Mouse (Mus musculus) neural tube, embryonic 12.5 days (tissue): ENCODE results near the gene Olfr1065. TPM values are rescaled to one million over a fixed set of nuclear protein-coding genes. Genes with fewer than 3 reads are reported as not detected.
A peak's percentile ranks its signal among the peaks of the same experiment; 100 is the strongest.
"Not testable (repeated sequence)": the region's sequence is repeated elsewhere in the genome, so short reads cannot be mapped to it uniquely, and the experiment has no call there.

Experiments used
- ATAC-seq: fragments of 200-750 bp; cut with Nextera tagmentation; 2 replicates; pipeline ENCODE4 v1.8.0; 2017; ENCODE audit warnings: low read depth, mild to moderate bottlenecking, moderate TSS enrichment, moderate library complexity; ENCODE audit not compliant: low FRiP score
- H3K27ac ChIP-seq: fragments of 300-500 bp; sonication (generic); 2 replicates; pipeline ENCODE4 v1.5.1; 2016
- H3K27me3 ChIP-seq: fragments of 300-500 bp; sonication (generic); replicated peaks from 2 replicates; pipeline ENCODE4 v1.6.1; 2016; ENCODE audit warnings: mild to moderate bottlenecking
- H3K36me3 ChIP-seq: fragments of 300-500 bp; sonication (generic); 2 replicates; pipeline ENCODE4 v1.6.1; 2016; ENCODE audit warnings: mild to moderate bottlenecking
- H3K4me1 ChIP-seq: fragments of 300-500 bp; sonication (generic); 2 replicates; pipeline ENCODE4 v1.6.1; 2016
- H3K4me2 ChIP-seq: fragments of 300-500 bp; sonication (generic); replicated peaks from 2 replicates; pipeline ENCODE4 v1.6.1; 2016; ENCODE audit warnings: mild to moderate bottlenecking
- H3K4me3 ChIP-seq: fragments of 300-500 bp; sonication (generic); 2 replicates; pipeline ENCODE4 v1.5.1; 2016
- H3K9ac ChIP-seq: fragments of 300-500 bp; sonication (generic); 2 replicates; pipeline ENCODE4 v1.6.1; 2016; ENCODE audit warnings: mild to moderate bottlenecking
- H3K9me3 ChIP-seq: fragments of 300-500 bp; sonication (generic); 2 replicates; pipeline ENCODE4 v1.6.1; 2016; ENCODE audit warnings: mild to moderate bottlenecking
- WGBS: fragments of 180-500 bp; shearing (Covaris S2); methylation state at CpG from one replicate; pipeline ENCODE4 v1.1.7; 2016; 5-methylcytosine and 5-hydroxymethylcytosine counted together
- polyA plus RNA-seq: library from polyadenylated mRNA; unstranded; fragments of >200 nt; fragmentation: Nextera tagmentation; extraction: Ambion mirVana; gene quantifications from 2 replicates; pipeline ENCODE4 v1.2.1, GENCODE M21; 2016

Olfr1065 gene
- polyA plus RNA-seq: not detected in 2 replicates

GRCm38 (mm10) chr2:86450491-86450890, at the start of gene Olfr1065:
Gene Olfr1065, minus strand, starts transcription at chr2:86450591.
- not testable (repeated sequence) for H3K9me3 ChIP-seq, H3K4me2 ChIP-seq, H3K27me3 ChIP-seq, H3K9ac ChIP-seq, ATAC-seq, H3K27ac ChIP-seq, H3K36me3 ChIP-seq, H3K4me1 ChIP-seq, H3K4me3 ChIP-seq
- 69% methylated on average over 1 of the region's 1 CpGs for WGBS

DNA sequence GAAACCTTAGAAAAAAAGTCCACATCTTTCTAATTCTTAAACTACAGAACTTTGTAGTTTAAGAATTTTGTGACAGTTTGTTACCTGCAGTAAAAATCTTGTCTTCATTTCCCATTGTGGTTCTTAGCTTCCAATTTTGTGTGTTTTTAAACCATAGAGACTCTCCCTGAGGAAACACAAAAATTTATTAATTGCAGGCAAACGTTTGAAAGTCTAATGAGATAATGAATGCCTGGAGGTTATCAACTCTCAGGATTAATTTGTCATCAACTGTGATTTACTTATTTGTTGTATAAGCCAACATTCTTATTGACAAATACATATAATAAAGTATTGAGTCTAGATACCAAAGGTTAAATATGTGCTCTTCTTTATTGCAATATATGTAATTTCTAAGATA, 36.9 kb upstream of the Olfr1065 start, which contains the start of gene Olfr228:
Gene Olfr228 (minus strand): TSS at position 101 of the 400 bp plus-strand sequence.
- WGBS: 45% methylated on average over 1 of the region's 1 CpGs
- Histone ChIP-seq H3K9me3 (no peaks in the 10 kb centered on the region), H3K36me3 (no peaks in the 10 kb centered on the region), H3K4me2 (no peak within 1 kb of the TSS), H3K4me1 (no peaks in the 10 kb centered on the region), H3K27ac (no peak within 1 kb of the TSS), H3K27me3 (no peaks in the 10 kb centered on the region), H3K4me3 (no peak within 1 kb of the TSS), H3K9ac (no peak within 1 kb of the TSS)
- ATAC-seq: no peak

DNA sequence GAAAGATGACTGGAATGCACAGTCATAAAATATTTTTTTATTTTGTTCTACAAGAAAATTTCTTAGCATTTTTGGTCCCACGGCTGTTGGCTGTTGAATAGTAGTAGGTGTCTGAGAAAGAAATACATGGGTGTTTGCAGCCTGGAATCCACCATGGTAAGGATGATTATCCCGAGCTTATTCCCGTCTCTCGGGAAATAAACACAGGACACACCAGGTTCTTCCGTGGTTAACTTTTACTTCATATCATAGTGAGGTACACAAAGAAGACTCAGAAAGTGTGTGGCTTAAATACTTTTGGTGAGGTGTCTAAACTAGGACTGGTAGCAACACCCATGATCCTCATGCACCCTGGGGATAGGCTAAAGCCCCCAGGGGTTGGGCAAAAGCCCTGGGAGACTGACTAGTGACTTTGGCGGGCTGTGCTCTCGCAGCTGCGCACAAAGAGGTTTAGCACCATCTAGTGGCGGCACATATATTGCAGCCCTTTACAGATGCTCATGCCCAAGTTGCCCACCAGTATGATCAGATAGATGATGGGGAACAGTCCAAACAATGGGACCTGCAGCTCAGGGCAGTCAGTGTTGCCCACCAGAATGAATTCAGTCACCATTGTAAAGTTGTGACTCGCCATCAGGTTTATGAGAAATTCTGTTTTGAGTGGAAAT, 14.2 kb upstream of the Olfr1065 start:
- Histone ChIP-seq H3K9me3 (no peaks in the 10 kb centered on the region), H3K9ac (no peak overlapping the region), H3K27ac (no peak overlapping the region), H3K4me1 (no peaks in the 10 kb centered on the region), H3K27me3 (no peaks in the 10 kb centered on the region), H3K4me3 (no peak overlapping the region), H3K36me3 (no peaks in the 10 kb centered on the region), H3K4me2 (no peak overlapping the region)
- peak; percentile 68 for ATAC-seq
- 45% methylated on average over 10 of the region's 10 CpGs for WGBS

GRCm38 (mm10) chr2:86460434-86460833, 10.0 kb upstream of the Olfr1065 start:
- 91% methylated on average over 1 of the region's 1 CpGs for WGBS
- Histone ChIP-seq H3K36me3 (no peaks in the 10 kb centered on the region), H3K4me1 (no peaks in the 10 kb centered on the region), H3K9ac (no peak overlapping the region), H3K4me2 (no peak overlapping the region), H3K4me3 (no peak overlapping the region), H3K27me3 (no peaks in the 10 kb centered on the region), H3K9me3 (no peaks in the 10 kb centered on the region), H3K27ac (no peak overlapping the region)
- ATAC-seq: no peak

DNA sequence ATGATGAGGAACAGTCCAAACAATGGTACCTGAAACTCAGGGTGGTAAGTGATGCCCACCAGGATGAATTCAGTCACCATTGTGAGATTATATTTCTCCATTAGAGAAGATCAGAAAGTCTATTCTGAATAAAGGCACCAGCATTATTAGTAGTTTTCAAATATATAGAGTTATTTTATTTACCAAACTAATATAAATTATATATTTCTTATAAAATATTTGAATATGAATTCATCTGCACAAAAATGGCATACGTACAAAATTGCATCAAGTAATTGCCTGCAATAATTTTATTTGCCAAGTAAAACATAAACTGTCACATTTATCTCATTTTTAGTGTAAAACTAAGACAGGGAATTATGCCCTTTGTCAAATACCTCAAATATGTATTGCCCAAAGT, 5.8 kb upstream of the Olfr1065 start, which contains the start of gene Olfr1066:
Gene Olfr1066 (minus strand): TSS at position 101 of the 400 bp plus-strand sequence.
- H3K36me3 ChIP-seq: no peaks in the 10 kb centered on the region
- no peaks in the 10 kb centered on the region for H3K4me1 ChIP-seq
- 88% methylated on average over 1 of the region's 1 CpGs for WGBS
- no peak within 1 kb of the TSS for H3K27ac ChIP-seq
- no peaks in the 10 kb centered on the region for H3K27me3 ChIP-seq
- H3K9me3 ChIP-seq: no peaks in the 10 kb centered on the region
- H3K4me2 ChIP-seq: no peak within 1 kb of the TSS
- ATAC-seq: no peak
- H3K9ac ChIP-seq: no peak within 1 kb of the TSS
- H3K4me3 ChIP-seq: no peak within 1 kb of the TSS

GRCm38 (mm10) chr2:86442101-86442500, 8.3 kb downstream of the Olfr1065 start:
- H3K36me3 ChIP-seq, H3K4me1 ChIP-seq, H3K4me3 ChIP-seq, H3K27me3 ChIP-seq, H3K9me3 ChIP-seq, H3K27ac ChIP-seq, H3K9ac ChIP-seq, ATAC-seq, H3K4me2 ChIP-seq: not testable (repeated sequence)
- 76% methylated on average over 1 of the region's 1 CpGs for WGBS

DNA sequence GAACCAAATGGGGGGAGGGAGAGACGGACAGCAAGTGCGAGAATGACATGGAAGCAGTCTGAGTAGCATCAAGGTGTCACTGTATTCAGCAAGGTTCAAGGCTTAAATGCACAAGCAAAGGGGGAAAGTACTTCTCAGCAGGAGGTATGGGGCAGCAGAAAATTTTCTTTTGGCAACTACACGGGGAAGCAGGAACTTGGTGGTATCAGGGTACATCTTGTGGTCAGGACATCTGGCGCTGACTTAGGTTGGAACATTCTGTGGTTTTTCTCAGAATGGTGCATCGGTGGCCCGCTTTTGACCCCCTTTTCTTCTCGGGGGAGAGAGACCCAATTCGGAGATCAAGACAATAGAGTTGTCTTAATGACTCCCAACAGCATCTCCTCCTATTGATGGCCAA, 21.9 kb downstream of the Olfr1065 start:
- H3K4me2 ChIP-seq, H3K27ac ChIP-seq, H3K36me3 ChIP-seq, H3K27me3 ChIP-seq, H3K9me3 ChIP-seq, H3K4me3 ChIP-seq, ATAC-seq, H3K4me1 ChIP-seq, H3K9ac ChIP-seq: not testable (repeated sequence)
- 92% methylated on average over 8 of the region's 8 CpGs for WGBS

- H3K4me3 ChIP-seq, H3K4me2 ChIP-seq, ATAC-seq, H3K27me3 ChIP-seq, H3K36me3 ChIP-seq, H3K27ac ChIP-seq, H3K9ac ChIP-seq, H3K9me3 ChIP-seq, H3K4me1 ChIP-seq: not testable (repeated sequence)
These were observed 23.7 kb downstream of the Olfr1065 start, which contains the start of gene Olfr1062 for GRCm38 (mm10) chr2:86426649-86427048. Gene Olfr1062, minus strand, starts transcription at chr2:86426749.

- ATAC-seq: no peak
- Histone ChIP-seq H3K4me2 (no peak within 1 kb of the TSS), H3K9ac (no peak within 1 kb of the TSS)
These were observed 36.4 kb downstream of the Olfr1065 start, which contains the start of gene Olfr1061 for GRCm38 (mm10) chr2:86413950-86414349. Gene Olfr1061, minus strand, starts transcription at chr2:86414050.

DNA sequence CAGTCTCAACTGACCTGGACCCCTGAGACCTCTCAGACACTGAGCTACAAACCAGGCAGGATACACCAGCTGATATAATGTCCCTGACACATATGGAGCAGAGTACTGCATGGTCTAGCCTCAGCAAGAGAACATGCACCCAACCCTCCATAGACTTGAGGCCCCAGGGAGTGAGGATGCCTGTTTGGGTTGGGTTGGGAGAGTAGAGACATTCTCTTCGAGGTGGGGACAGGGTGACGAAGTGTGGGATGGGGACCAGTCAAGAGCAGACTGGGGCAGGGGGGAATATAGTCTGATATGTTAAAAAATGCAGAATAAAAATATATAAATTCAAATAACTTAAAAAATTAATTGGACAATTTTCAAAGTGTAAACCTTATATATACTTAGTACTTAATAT, 55.3 kb downstream of the Olfr1065 start:
- H3K4me1 ChIP-seq: no peaks in the 10 kb centered on the region
- no peak overlapping the region for H3K4me2 ChIP-seq
- no peak overlapping the region for H3K27ac ChIP-seq
- no peaks in the 10 kb centered on the region for H3K9me3 ChIP-seq
- ATAC-seq: no peak
- H3K27me3 ChIP-seq: no peaks in the 10 kb centered on the region
- 95% methylated on average over 2 of the region's 2 CpGs for WGBS
- no peaks in the 10 kb centered on the region for H3K36me3 ChIP-seq
- H3K4me3 ChIP-seq: no peak overlapping the region
- no peak overlapping the region for H3K9ac ChIP-seq

More at GRCm38 (mm10) chr2:86413950-86414349, 36.4 kb downstream of the Olfr1065 start, which contains the start of gene Olfr1061:
- Histone ChIP-seq H3K4me3 (no peak within 1 kb of the TSS), H3K36me3 (no peaks in the 10 kb centered on the region), H3K27me3 (no peaks in the 10 kb centered on the region), H3K27ac (no peak within 1 kb of the TSS), H3K4me1 (no peaks in the 10 kb centered on the region), H3K9me3 (no peaks in the 10 kb centered on the region)
- 86% methylated on average over 1 of the region's 1 CpGs for WGBS

Other genes starting within 250 kb of the Olfr1065 start
- not detected in 2 replicates for gene Olfr1045, start 247.6 kb downstream of the Olfr1065 start, polyA plus RNA-seq
- gene Olfr1046, start 231.3 kb downstream of the Olfr1065 start, polyA plus RNA-seq: not detected in 2 replicates
- not detected in 2 replicates for gene Olfr1047, start 219.2 kb downstream of the Olfr1065 start, polyA plus RNA-seq
- gene Olfr1048, start 210.3 kb downstream of the Olfr1065 start, polyA plus RNA-seq: not detected in 2 replicates
- gene Olfr1049, start 192.3 kb downstream of the Olfr1065 start, polyA plus RNA-seq: not detected in 2 replicates
- not detected in 2 replicates for gene Olfr1051, start 171.5 kb downstream of the Olfr1065 start, polyA plus RNA-seq
- gene Olfr1052, start 158.1 kb downstream of the Olfr1065 start, polyA plus RNA-seq: not detected in 2 replicates
- not detected in 2 replicates for gene Olfr1053, start 135.3 kb downstream of the Olfr1065 start, polyA plus RNA-seq
- not detected in 2 replicates for gene Olfr1054, start 115.2 kb downstream of the Olfr1065 start, polyA plus RNA-seq
- not detected in 2 replicates for gene Olfr1055, start 100.3 kb downstream of the Olfr1065 start, polyA plus RNA-seq
- not detected in 2 replicates for gene Olfr1056, start 88.1 kb downstream of the Olfr1065 start, polyA plus RNA-seq
- gene Olfr1057, start 72.2 kb downstream of the Olfr1065 start, polyA plus RNA-seq: not detected in 2 replicates
- not detected in 2 replicates for gene Olfr1058, start 62.0 kb downstream of the Olfr1065 start, polyA plus RNA-seq
- gene Olfr1061, start 36.5 kb downstream of the Olfr1065 start, polyA plus RNA-seq: not detected in 2 replicates
- not detected in 2 replicates for gene Olfr1062, start 23.8 kb downstream of the Olfr1065 start, polyA plus RNA-seq
- not detected in 2 replicates for gene Olfr1066, start 5.7 kb upstream of the Olfr1065 start, polyA plus RNA-seq
- not detected in 2 replicates for gene Olfr228, start 36.8 kb upstream of the Olfr1065 start, polyA plus RNA-seq
- gene Olfr1076, start 57.9 kb upstream of the Olfr1065 start, polyA plus RNA-seq: not detected in 2 replicates
- gene Olfr1079, start 91.9 kb upstream of the Olfr1065 start, polyA plus RNA-seq: not detected in 2 replicates
- not detected in 2 replicates for gene Olfr1080, start 107.6 kb upstream of the Olfr1065 start, polyA plus RNA-seq
- not detected in 2 replicates for gene Olfr1082, start 148.4 kb upstream of the Olfr1065 start, polyA plus RNA-seq
- gene Olfr1084, start 189.1 kb upstream of the Olfr1065 start, polyA plus RNA-seq: not detected in 2 replicates
- not detected in 2 replicates for gene Olfr1085, start 211.4 kb upstream of the Olfr1065 start, polyA plus RNA-seq
- gene Olfr1086, start 229.5 kb upstream of the Olfr1065 start, polyA plus RNA-seq: not detected in 2 replicates
- not detected in 2 replicates for gene Olfr1087, start 247.8 kb upstream of the Olfr1065 start, polyA plus RNA-seq